Mouse (Mus musculus) intestine, postnatal 0 days (tissue): Measurements from ENCODE around the gene Sim1. TPM values are rescaled to one million over a fixed set of nuclear protein-coding genes. Genes with fewer than 3 reads are reported as not detected.
A peak's percentile ranks its signal among the peaks of the same experiment; 100 is the strongest.

Experiments
- ATAC-seq: fragments of 200-750 bp; cut with Nextera tagmentation; 2 replicates; pipeline ENCODE4 v1.8.0; 2017; ENCODE audit warnings: mild to moderate bottlenecking, moderate TSS enrichment, moderate library complexity
- H3K27ac ChIP-seq: fragments of 300-500 bp; sonication (generic); 2 replicates; pipeline ENCODE4 v1.5.1; 2014; ENCODE audit warnings: mild to moderate bottlenecking, low read depth, low read length, moderate library complexity
- H3K27me3 ChIP-seq: fragments of 300-500 bp; sonication (generic); replicated peaks from 2 replicates; pipeline ENCODE4 v1.6.1; 2014; ENCODE audit warnings: low read length, mixed read lengths; ENCODE audit not compliant: control insufficient read depth, insufficient read depth
- H3K36me3 ChIP-seq: fragments of 300-500 bp; sonication (generic); 2 replicates; pipeline ENCODE4 v1.6.1; 2014; ENCODE audit warnings: mild to moderate bottlenecking, moderate library complexity; ENCODE audit not compliant: control insufficient read depth, insufficient read depth
- H3K4me1 ChIP-seq: fragments of 300-500 bp; sonication (generic); replicated peaks from 2 replicates; pipeline ENCODE4 v1.6.1; 2014; ENCODE audit warnings: antibody characterized with exemption, low read length, mixed read lengths; ENCODE audit not compliant: control insufficient read depth, insufficient read depth
- H3K4me2 ChIP-seq: fragments of 300-500 bp; sonication (generic); replicated peaks from 2 replicates; pipeline ENCODE4 v1.6.1; 2014; ENCODE audit warnings: low read depth, mild to moderate bottlenecking, moderate library complexity
- H3K4me3 ChIP-seq: fragments of 300-500 bp; sonication (generic); 2 replicates; pipeline ENCODE4 v1.5.1; 2014; ENCODE audit warnings: low read depth, low read length
- H3K9ac ChIP-seq: fragments of 300-500 bp; sonication (generic); 2 replicates; pipeline ENCODE4 v1.6.1; 2014; ENCODE audit warnings: mild to moderate bottlenecking, low read depth, low read length
- H3K9me3 ChIP-seq: fragments of 300-500 bp; sonication (generic); 2 replicates; pipeline ENCODE4 v1.6.1; 2016; ENCODE audit warnings: mixed run types; ENCODE audit not compliant: control insufficient read depth
- CTCF ChIP-seq: sonication (generic); IDR thresholded peaks from 2 replicates; pipeline ENCODE4 v1.5.1; 2016; ENCODE audit warnings: low read depth, mild to moderate bottlenecking, control low read depth, antibody characterized with exemption, moderate library complexity
- WGBS: fragments of 180-500 bp; shearing (Covaris S2); extraction: QIAGEN DNeasy Blood & Tissue Kit; methylation state at CpG from one replicate; pipeline ENCODE4 v1.1.7; 2014; 5-methylcytosine and 5-hydroxymethylcytosine counted together
- polyA plus RNA-seq: library from polyadenylated mRNA; unstranded; fragments of >200 nt; fragmentation: Nextera tagmentation; extraction: Ambion mirVana; gene quantifications from 2 replicates; pipeline ENCODE4 v1.2.1, GENCODE M21; 2015

Sim1 gene
- polyA plus RNA-seq, 1 experiment from 2014 or later = not detected

- Histone ChIP-seq H3K27me3 (peaks cover 99% of the 10 kb centered on the region), H3K36me3 (no peaks in the 10 kb centered on the region), H3K27ac (no peak overlapping the region), H3K4me1 (no peaks in the 10 kb centered on the region), H3K4me2 (no peak overlapping the region), H3K4me3 (no peak overlapping the region), H3K9ac (no peak overlapping the region), H3K9me3 (no peaks in the 10 kb centered on the region)
- no peak for ATAC-seq
- no peak for TF ChIP-seq CTCF
- WGBS = 2% methylated on average over 42 of the region's 42 CpGs
Observed at GRCm38 (mm10) chr10:50900746-50901600, 6.4 kb downstream of the Sim1 start.

- Histone ChIP-seq H3K27me3 (peaks cover 99% of the 10 kb centered on the region), H3K9me3 (no peaks in the 10 kb centered on the region), H3K4me1 (no peaks in the 10 kb centered on the region), H3K9ac (no peak overlapping the region), H3K36me3 (no peaks in the 10 kb centered on the region), H3K4me3 (no peak overlapping the region), H3K4me2 (no peak overlapping the region), H3K27ac (no peak overlapping the region)
- 5% methylated on average over 19 of the region's 19 CpGs for WGBS
- ATAC-seq = no peak
- no peak for TF ChIP-seq CTCF
Observed at GRCm38 (mm10) chr10:50901601-50902475, 7.3 kb downstream of the Sim1 start.

GRCm38 (mm10) chr10:50902741-50903715 lies 8.5 kb downstream of the Sim1 start:
- H3K9ac ChIP-seq = no peak overlapping the region
- H3K4me3 ChIP-seq = peak overlapping the region; percentile 9; the same call in 1 of the 2 replicates
- WGBS = 1% methylated on average over 43 of the region's 43 CpGs

GRCm38 (mm10) chr10:50903846-50904763 lies 9.6 kb downstream of the Sim1 start:
- 5% methylated on average over 26 of the region's 26 CpGs for WGBS
- no peaks in the 10 kb centered on the region for H3K4me1 ChIP-seq
- no peak for TF ChIP-seq CTCF
- no peak overlapping the region for H3K27ac ChIP-seq
- no peak overlapping the region for H3K4me3 ChIP-seq
- peaks cover 99% of the 10 kb centered on the region for H3K27me3 ChIP-seq
- no peaks in the 10 kb centered on the region for H3K9me3 ChIP-seq
- no peak overlapping the region for H3K4me2 ChIP-seq
- no peak overlapping the region for H3K9ac ChIP-seq
- H3K36me3 ChIP-seq = no peaks in the 10 kb centered on the region
- ATAC-seq = no peak

More at GRCm38 (mm10) chr10:50902741-50903715, 8.5 kb downstream of the Sim1 start:
- ATAC-seq = no peak
- Histone ChIP-seq H3K36me3 (no peaks in the 10 kb centered on the region), H3K4me1 (no peaks in the 10 kb centered on the region), H3K27me3 (peaks cover 99% of the 10 kb centered on the region), H3K4me2 (no peak overlapping the region), H3K9me3 (no peaks in the 10 kb centered on the region), H3K27ac (no peak overlapping the region)
- no peak for TF ChIP-seq CTCF
